Mouse (Mus musculus) ES-Bruce4 (cell line): Measurements from ENCODE around the gene Slc47a2. TPM values are rescaled to one million over a fixed set of nuclear protein-coding genes. Genes with fewer than 3 reads are reported as not detected.

Source experiments
- H3K27ac ChIP-seq: 2 replicates; pipeline ENCODE4 v1.5.1; 2012; ENCODE audit warnings: low read length, inconsistent platforms; ENCODE audit not compliant: insufficient read depth
- H3K27me3 ChIP-seq: 2 replicates; pipeline ENCODE4 v1.6.1; 2012; ENCODE audit warnings: mild to moderate bottlenecking, low read length, inconsistent platforms; ENCODE audit not compliant: control insufficient read depth, poor library complexity, insufficient read depth, severe bottlenecking
- H3K36me3 ChIP-seq: 2 replicates; pipeline ENCODE4 v1.6.1; 2012; ENCODE audit warnings: inconsistent platforms, mild to moderate bottlenecking, low read length, moderate library complexity; ENCODE audit not compliant: control insufficient read depth, poor library complexity, insufficient read depth, severe bottlenecking
- H3K4me1 ChIP-seq: one replicate; pipeline ENCODE4 v1.8.1; 2011; ENCODE audit warnings: low read length; ENCODE audit not compliant: control insufficient read depth, insufficient read depth
- H3K4me3 ChIP-seq: 2 replicates; pipeline ENCODE4 v1.5.1; 2011; ENCODE audit warnings: low read depth, mild to moderate bottlenecking, low read length
- H3K9ac ChIP-seq: 2 replicates; pipeline ENCODE4 v1.6.1; 2012; ENCODE audit warnings: low read depth, mild to moderate bottlenecking, inconsistent platforms; ENCODE audit not compliant: poor library complexity, severe bottlenecking
- H3K9me3 ChIP-seq: replicated peaks from 2 replicates; pipeline ENCODE4 v1.6.1; 2012; ENCODE audit warnings: mild to moderate bottlenecking, low read length, inconsistent platforms; ENCODE audit not compliant: control insufficient read depth, poor library complexity, insufficient read depth, severe bottlenecking
- CTCF ChIP-seq: IDR thresholded peaks from one replicate; pipeline ENCODE4 v1.8.1; 2011; ENCODE audit warnings: low read depth, low read length
- EP300 ChIP-seq: IDR thresholded peaks from 2 replicates; pipeline ENCODE4 v1.6.1; 2011; ENCODE audit warnings: low read depth, low read length; ENCODE audit not compliant: insufficient read depth
- POLR2A ChIP-seq: IDR thresholded peaks from one replicate; pipeline ENCODE4 v1.8.1; 2011; ENCODE audit warnings: low read length; ENCODE audit not compliant: insufficient read depth
- polyA plus RNA-seq: library from polyadenylated mRNA; stranded (reverse); fragments of >200 nt; gene quantifications from 2 replicates; pipeline ENCODE4 v1.2.4, GENCODE M21; 2011; ENCODE audit warnings: low read depth; ENCODE audit not compliant: missing spikeins, insufficient read depth, insufficient read length

Gene Slc47a2
- polyA plus RNA-seq, 1 experiment, result not detected

DNA sequence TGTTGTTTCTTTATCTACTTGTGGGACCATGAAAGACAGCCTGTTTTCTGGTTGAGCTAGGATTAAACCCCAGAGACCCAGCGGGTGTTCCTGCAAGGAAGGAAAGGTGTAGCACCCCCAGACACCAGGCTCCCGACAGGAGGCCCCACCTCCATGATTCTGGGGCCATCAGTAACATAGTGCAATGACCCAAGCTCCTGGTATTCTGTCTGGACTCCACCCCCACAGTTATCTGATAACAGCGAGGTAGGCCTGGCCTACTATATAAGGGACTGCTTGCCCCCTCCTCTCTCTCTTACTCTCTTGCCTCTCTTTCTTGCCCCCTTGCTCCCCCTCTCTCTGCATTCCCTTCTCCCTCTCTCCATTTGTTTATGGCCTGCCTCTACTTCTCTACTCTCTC, 42.5 kb downstream of the Slc47a2 start:
- no peak for TF ChIP-seq POLR2A
- Histone ChIP-seq H3K9me3 (peaks cover 35% of the 10 kb centered on the region), H3K27me3 (no peaks in the 10 kb centered on the region), H3K4me3 (no peak overlapping the region), H3K27ac (no peak overlapping the region), H3K9ac (no peak overlapping the region), H3K36me3 (no peaks in the 10 kb centered on the region), H3K4me1 (no peaks in the 10 kb centered on the region)

DNA sequence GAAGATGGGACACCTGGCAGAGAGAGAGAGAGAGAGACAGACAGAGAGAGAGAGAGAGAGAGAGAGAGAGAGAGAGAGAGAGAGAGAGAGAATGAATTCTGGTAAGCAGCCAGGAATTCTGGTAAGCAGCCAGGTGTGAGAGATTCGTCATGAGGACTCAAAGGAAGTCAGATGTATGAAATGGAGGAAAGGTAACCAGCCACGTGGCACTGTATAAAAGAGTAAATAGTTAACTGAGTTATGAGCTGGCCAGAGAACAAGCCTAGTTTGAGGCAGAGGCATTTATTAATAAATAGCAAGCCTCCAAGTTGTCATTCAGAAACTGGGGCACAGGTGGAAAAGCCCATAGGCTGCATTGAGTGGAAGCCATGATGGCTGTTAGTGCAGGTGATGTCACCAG, 44.8 kb downstream of the Slc47a2 start:
- Histone ChIP-seq H3K9me3 (peaks cover 34% of the 10 kb centered on the region), H3K4me3 (no peak overlapping the region), H3K4me1 (no peaks in the 10 kb centered on the region), H3K27ac (peak overlapping the region; percentile 91), H3K27me3 (no peaks in the 10 kb centered on the region), H3K36me3 (no peaks in the 10 kb centered on the region), H3K9ac (no peak overlapping the region)
- TF ChIP-seq POLR2A (no peak), EP300 (no peak), CTCF (no peak)

DNA sequence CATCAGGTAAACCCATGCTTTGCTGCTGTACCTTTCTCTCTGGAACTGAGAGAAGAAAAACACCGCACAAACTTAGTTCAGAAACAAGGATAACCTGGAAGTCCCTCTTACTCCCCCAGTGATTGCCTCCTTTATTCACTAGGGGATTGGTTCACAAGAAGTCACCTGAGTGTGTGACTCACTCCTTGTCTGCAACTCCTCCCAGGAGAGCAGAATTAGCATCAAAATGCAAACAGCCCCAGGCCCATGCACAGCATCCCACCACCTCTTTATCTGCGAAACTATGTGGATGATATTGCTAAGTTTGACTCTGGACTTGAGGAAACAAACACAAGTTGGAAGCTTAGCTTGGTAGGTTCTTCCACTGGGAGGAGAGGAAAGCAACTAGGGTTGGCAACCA, 45.3 kb downstream of the Slc47a2 start:
- Histone ChIP-seq H3K9me3 (peaks cover 34% of the 10 kb centered on the region), H3K4me3 (no peak overlapping the region), H3K27me3 (no peaks in the 10 kb centered on the region), H3K4me1 (no peaks in the 10 kb centered on the region), H3K27ac (peak overlapping the region; percentile 91), H3K36me3 (no peaks in the 10 kb centered on the region), H3K9ac (no peak overlapping the region)
- TF ChIP-seq CTCF (no peak), POLR2A (no peak), EP300 (0 out of 2 replicates have a peak, but pooled peaks have one; percentile 36)

DNA sequence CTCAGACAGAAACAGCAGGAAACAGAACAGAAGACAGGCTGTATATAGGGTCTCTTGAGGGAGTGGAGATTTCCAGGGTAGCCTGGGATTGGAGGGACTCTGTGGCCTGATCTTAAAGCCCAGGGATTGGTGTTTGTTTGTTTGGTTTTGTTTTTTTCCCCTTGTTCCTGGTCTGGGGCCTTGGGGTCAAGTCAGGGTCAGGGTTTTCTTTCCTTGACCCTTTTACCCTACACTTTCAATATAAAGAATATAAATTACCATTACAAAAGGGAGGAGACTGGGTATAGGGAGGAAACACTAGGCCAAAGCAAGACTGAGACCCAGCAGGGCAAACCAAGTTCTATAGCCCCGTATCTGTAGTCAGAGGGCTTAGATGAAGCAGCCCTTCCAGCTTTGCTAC, 46.1 kb downstream of the Slc47a2 start:
- H3K27ac ChIP-seq, result peak overlapping the region; percentile 91
- no peak overlapping the region for H3K9ac ChIP-seq
- no peak overlapping the region for H3K4me3 ChIP-seq
- no peak for TF ChIP-seq CTCF
- no peak for TF ChIP-seq EP300
- TF ChIP-seq POLR2A, result no peak
- H3K27me3 ChIP-seq, result no peaks in the 10 kb centered on the region
- no peaks in the 10 kb centered on the region for H3K36me3 ChIP-seq
- H3K9me3 ChIP-seq, result peaks cover 34% of the 10 kb centered on the region
- H3K4me1 ChIP-seq, result no peaks in the 10 kb centered on the region

DNA sequence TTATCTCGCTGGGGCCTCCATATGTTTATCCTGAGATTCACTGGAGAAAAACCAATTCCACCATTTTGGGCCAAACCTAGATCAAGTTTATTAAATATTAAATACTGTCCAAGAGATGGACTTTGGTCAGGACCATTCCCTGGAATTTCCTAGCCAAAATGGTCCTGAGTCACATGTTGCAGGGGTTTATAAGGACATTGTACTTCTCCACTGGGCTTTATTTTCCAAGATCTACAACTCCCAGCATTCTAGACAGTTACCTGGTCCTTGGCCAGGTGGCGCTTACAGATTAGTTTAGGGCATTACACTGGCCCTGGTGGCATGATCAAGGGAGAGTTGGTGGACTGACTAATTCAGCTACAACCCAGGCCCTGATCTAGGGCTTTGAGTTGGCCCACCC, 47.1 kb downstream of the Slc47a2 start:
- Histone ChIP-seq H3K4me3 (no peak overlapping the region), H3K4me1 (no peaks in the 10 kb centered on the region), H3K27ac (no peak overlapping the region; the same call in 1 of the 2 replicates), H3K9ac (no peak overlapping the region), H3K27me3 (no peaks in the 10 kb centered on the region), H3K9me3 (peaks cover 34% of the 10 kb centered on the region), H3K36me3 (no peaks in the 10 kb centered on the region)
- no peak for TF ChIP-seq POLR2A
- TF ChIP-seq EP300, result no peak
- no peak for TF ChIP-seq CTCF

DNA sequence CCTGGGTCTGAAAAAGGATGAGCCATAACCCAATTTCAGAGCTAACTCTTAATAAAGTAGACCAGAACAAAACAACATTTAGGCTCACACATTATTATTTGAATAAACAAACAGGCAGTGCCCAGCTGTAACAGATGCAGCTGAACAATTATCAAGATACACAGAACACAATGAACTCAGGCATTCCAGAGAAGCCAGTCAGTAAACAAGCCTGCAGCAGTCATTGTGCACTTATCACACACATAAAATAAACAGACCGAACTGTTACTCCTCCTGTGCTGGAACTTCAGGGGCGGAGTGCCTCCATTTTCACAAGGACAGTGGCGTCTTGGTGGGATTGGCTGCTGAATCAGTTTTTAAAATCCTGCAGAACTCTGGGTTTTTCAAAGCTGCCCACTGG, 48.2 kb downstream of the Slc47a2 start:
- Histone ChIP-seq H3K27me3 (no peaks in the 10 kb centered on the region), H3K4me3 (no peak overlapping the region), H3K36me3 (no peaks in the 10 kb centered on the region), H3K9me3 (peaks cover 34% of the 10 kb centered on the region), H3K4me1 (no peaks in the 10 kb centered on the region), H3K9ac (no peak overlapping the region), H3K27ac (no peak overlapping the region)
- TF ChIP-seq CTCF (no peak), POLR2A (no peak), EP300 (no peak)
